Mouse (Mus musculus) megakaryocyte, embryonic 14.5 days (primary cell): ENCODE results near the gene Oas2.

ENCODE experiments used
- FLI1 ChIP-seq: IDR thresholded peaks from 2 replicates; pipeline ENCODE4 v1.6.1; 2012; ENCODE audit warnings: low read length, inconsistent platforms, mixed read lengths
- GATA1 ChIP-seq: IDR thresholded peaks from 3 replicates; pipeline ENCODE4 v1.6.1; 2012; ENCODE audit warnings: mixed read lengths, low read length, inconsistent platforms, borderline replicate concordance

GRCm38 (mm10) chr5:120696865-120697264 is 52.8 kb downstream of the Oas2 start:
- TF ChIP-seq GATA1 (no peak), FLI1 (no peak)
